Mouse (Mus musculus): ENCODE data around the gene Dennd1a. TPM values are rescaled to one million over a fixed set of nuclear protein-coding genes. Genes with fewer than 3 reads are reported as not detected.

The Dennd1a gene
- polyA plus RNA-seq, 1 experiment: 7.7 TPM

DNA sequence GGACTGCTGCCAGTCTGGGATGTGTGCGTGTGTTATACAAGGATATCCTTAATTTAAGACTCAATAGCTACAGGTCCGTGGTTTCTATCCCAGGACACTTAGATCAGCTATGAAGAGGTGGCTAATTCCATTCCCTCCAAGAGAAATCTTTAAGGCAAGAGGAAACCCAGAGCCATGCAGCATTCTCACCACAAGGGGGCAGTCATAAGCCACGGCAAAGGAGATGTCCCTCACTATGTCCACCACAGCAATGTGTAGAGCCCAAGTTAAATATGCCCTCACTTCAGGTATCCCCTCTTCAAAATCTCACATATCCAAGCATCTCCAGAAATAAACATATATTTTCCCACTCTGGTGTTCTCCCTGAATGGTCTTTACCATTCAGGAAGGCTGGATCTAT, 471.5 kb downstream of the Dennd1a start:
- H3K79me2 ChIP-seq (ENCODE audit: control insufficient read depth, insufficient read depth): no peaks in the 10 kb centered on the region
- H3K4me3 ChIP-seq (ENCODE audit: insufficient read depth, poor library complexity, severe bottlenecking): no peak overlapping the region
- TF ChIP-seq USF1 (IDR thresholded peaks at IDR 0.05; ENCODE audit: low read depth): no peak
- TF ChIP-seq CEBPB (IDR thresholded peaks at IDR 0.05; ENCODE audit: low read depth): no peak
- peak; percentile 59 for TF ChIP-seq CTCF (IDR thresholded peaks at IDR 0.05; ENCODE audit: control insufficient read depth, insufficient read depth, insufficient read length)
- TF ChIP-seq MAX (IDR thresholded peaks at IDR 0.05): no peak
- TF ChIP-seq MYOD1 (IDR thresholded peaks at IDR 0.05; ENCODE audit: control insufficient read depth, insufficient read length, low read depth): no peak
- no peak for TF ChIP-seq MYOG (IDR thresholded peaks at IDR 0.05; ENCODE audit: control insufficient read depth, extremely low read depth, insufficient read length)
- no peak for TF ChIP-seq FOSL1 (IDR thresholded peaks at IDR 0.05; ENCODE audit: insufficient read depth, low read length, poor library complexity, severe bottlenecking)
- no peaks in the 10 kb centered on the region for H3K36me3 ChIP-seq (ENCODE audit: control insufficient read depth, insufficient read depth)
- no peaks in the 10 kb centered on the region for H3K79me3 ChIP-seq (ENCODE audit: low read depth)
- no peaks in the 10 kb centered on the region for H3K27me3 ChIP-seq (ENCODE audit: control insufficient read depth, insufficient read depth, insufficient read length)
- no peak overlapping the region for H3ac ChIP-seq (ENCODE audit: control insufficient read depth, insufficient read length, low read depth)

DNA sequence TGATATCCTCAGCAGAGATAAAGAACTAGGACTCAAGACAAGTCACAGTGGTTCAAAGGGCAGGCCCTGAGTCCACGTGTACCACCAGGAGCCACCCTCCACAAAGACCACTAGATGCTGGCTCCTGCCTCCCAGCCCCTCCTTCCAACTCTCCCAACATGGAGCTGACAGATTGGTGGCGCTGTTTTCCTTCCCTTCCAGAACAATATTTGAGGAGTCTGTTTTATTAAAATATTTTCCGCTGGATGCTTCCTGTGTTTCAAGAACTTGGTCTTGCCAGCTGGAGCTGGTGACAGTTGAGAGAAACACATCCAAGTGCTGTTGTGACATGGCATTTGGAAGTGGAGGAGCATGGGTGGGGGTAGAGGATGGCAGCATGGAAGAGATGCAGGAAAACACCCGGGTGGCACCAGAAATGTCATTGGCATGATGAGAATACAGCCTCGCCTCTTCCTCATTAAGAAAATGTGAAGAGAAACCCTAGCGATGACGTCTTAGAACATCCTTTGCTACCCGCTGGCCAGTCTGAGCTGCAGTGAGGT, 472.3 kb downstream of the Dennd1a start:
- Histone ChIP-seq H3K36me3 (ENCODE audit: control insufficient read depth, insufficient read depth) (no peaks in the 10 kb centered on the region), H3K79me2 (ENCODE audit: control insufficient read depth, insufficient read depth) (no peaks in the 10 kb centered on the region), H3K4me3 (ENCODE audit: insufficient read depth, poor library complexity, severe bottlenecking) (no peak overlapping the region), H3K27me3 (ENCODE audit: control insufficient read depth, insufficient read depth, insufficient read length) (no peaks in the 10 kb centered on the region), H3ac (ENCODE audit: control insufficient read depth, insufficient read length, low read depth) (no peak overlapping the region), H3K79me3 (ENCODE audit: low read depth) (no peaks in the 10 kb centered on the region)
- TF ChIP-seq MYOG (IDR thresholded peaks at IDR 0.05; ENCODE audit: control insufficient read depth, extremely low read depth, insufficient read length): no peak
- no peak for TF ChIP-seq MYOD1 (IDR thresholded peaks at IDR 0.05; ENCODE audit: control insufficient read depth, insufficient read length, low read depth)
- TF ChIP-seq FOSL1 (IDR thresholded peaks at IDR 0.05; ENCODE audit: insufficient read depth, low read length, poor library complexity, severe bottlenecking): no peak

DNA sequence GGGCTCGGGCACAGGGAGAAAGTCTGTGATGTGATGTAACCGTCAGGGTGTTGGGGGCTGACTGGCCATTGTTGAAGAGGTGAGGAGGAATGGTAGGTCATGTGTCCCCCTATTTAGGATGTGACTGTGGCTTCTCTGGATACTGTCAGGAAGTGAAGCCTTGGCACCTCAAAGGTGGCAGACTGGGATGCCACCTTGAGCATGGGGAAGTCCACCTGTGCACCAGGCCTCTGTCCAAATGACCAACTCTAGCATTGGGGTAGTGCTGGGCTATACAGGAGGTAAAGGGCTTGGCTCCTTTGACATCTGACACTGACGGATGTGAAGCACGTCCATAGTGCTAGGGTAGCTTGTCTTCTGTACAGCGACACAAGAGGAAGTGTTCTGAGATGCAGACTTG, 474.8 kb downstream of the Dennd1a start:
- Histone ChIP-seq H3K4me3 (ENCODE audit: insufficient read depth, poor library complexity, severe bottlenecking) (no peak overlapping the region), H3K79me2 (ENCODE audit: control insufficient read depth, insufficient read depth) (no peaks in the 10 kb centered on the region), H3K27me3 (ENCODE audit: control insufficient read depth, insufficient read depth, insufficient read length) (no peaks in the 10 kb centered on the region), H3K79me3 (ENCODE audit: low read depth) (no peaks in the 10 kb centered on the region), H3K36me3 (ENCODE audit: control insufficient read depth, insufficient read depth) (no peaks in the 10 kb centered on the region), H3ac (ENCODE audit: control insufficient read depth, insufficient read length, low read depth) (no peak overlapping the region)
- TF ChIP-seq MYOG (IDR thresholded peaks at IDR 0.05; ENCODE audit: control insufficient read depth, extremely low read depth, insufficient read length) (no peak), USF1 (IDR thresholded peaks at IDR 0.05; ENCODE audit: low read depth) (no peak), FOSL1 (IDR thresholded peaks at IDR 0.05; ENCODE audit: insufficient read depth, low read length, poor library complexity, severe bottlenecking) (no peak), MAX (IDR thresholded peaks at IDR 0.05) (no peak)

DNA sequence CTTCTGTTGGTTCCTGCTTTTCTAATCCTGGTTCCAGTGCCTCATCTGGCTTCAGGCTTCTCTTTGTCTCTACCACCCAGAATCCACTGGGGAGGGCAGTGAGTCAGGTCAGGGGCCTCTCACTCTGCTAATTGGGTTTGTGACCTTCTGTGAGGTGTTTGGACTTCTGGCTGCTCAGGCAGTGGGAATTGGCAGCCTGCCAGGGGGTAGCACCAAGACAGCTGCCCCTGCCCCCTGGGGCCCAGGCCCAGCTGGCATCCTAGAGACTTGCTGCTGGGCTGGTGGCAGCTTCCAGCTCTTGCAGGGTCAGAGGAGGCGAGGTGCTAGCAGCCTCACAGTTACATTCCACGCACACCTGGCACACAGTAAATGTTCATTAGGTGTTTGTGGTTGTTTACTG, 475.5 kb downstream of the Dennd1a start:
- H3K4me3 ChIP-seq (ENCODE audit: insufficient read depth, poor library complexity, severe bottlenecking): no peak overlapping the region
- H3K79me2 ChIP-seq (ENCODE audit: control insufficient read depth, insufficient read depth): no peaks in the 10 kb centered on the region
- no peaks in the 10 kb centered on the region for H3K79me3 ChIP-seq (ENCODE audit: low read depth)
- no peak for TF ChIP-seq MAX (IDR thresholded peaks at IDR 0.05)
- no peak for TF ChIP-seq FOSL1 (IDR thresholded peaks at IDR 0.05; ENCODE audit: insufficient read depth, low read length, poor library complexity, severe bottlenecking)
- TF ChIP-seq USF1 (IDR thresholded peaks at IDR 0.05; ENCODE audit: low read depth): no peak
- no peak for TF ChIP-seq CEBPB (IDR thresholded peaks at IDR 0.05; ENCODE audit: low read depth)
- TF ChIP-seq MYOG (IDR thresholded peaks at IDR 0.05; ENCODE audit: control insufficient read depth, extremely low read depth, insufficient read length): no peak
- no peak for TF ChIP-seq CTCF (IDR thresholded peaks at IDR 0.05; ENCODE audit: control insufficient read depth, insufficient read depth, insufficient read length)
- TF ChIP-seq MYOD1 (IDR thresholded peaks at IDR 0.05; ENCODE audit: control insufficient read depth, insufficient read length, low read depth): no peak
- H3K27me3 ChIP-seq (ENCODE audit: control insufficient read depth, insufficient read depth, insufficient read length): no peaks in the 10 kb centered on the region
- H3ac ChIP-seq (ENCODE audit: control insufficient read depth, insufficient read length, low read depth): no peak overlapping the region
- no peaks in the 10 kb centered on the region for H3K36me3 ChIP-seq (ENCODE audit: control insufficient read depth, insufficient read depth)

DNA sequence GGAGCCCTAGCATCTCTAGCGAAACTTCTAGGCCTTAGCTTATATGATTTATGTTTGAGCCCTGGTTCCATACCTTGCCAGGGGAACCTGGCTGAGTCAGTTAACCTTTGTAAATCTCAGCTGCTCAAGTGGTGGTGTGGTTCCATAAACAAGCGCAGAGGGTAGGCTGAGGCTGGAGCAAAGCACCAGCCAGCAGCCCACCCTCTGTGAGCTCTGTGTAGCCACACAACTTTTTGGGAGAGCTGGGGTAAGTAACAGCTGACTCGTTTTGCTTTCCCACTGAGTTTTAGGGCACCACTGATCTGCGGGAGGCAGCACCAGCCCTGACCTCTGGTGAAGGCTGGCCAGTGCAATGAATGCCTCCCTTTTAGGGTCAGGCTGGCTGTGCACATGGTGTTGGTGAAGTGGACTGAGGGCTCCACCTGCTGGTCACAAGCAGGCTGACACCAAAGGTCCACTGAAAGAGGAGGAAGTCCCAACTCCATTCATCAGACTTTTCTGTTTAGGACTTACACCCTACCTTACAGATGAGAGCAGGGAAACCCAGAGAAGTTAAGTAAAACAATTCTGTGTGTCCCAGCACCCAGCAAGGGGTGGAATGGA, 484.5 kb downstream of the Dennd1a start:
- Histone ChIP-seq H3K79me2 (ENCODE audit: control insufficient read depth, insufficient read depth) (no peaks in the 10 kb centered on the region), H3K36me3 (ENCODE audit: control insufficient read depth, insufficient read depth) (no peaks in the 10 kb centered on the region), H3K27me3 (ENCODE audit: control insufficient read depth, insufficient read depth, insufficient read length) (no peaks in the 10 kb centered on the region), H3K4me3 (ENCODE audit: insufficient read depth, poor library complexity, severe bottlenecking) (no peak overlapping the region), H3K79me3 (ENCODE audit: low read depth) (no peaks in the 10 kb centered on the region), H3ac (ENCODE audit: control insufficient read depth, insufficient read length, low read depth) (no peak overlapping the region)
- TF ChIP-seq MYOG (IDR thresholded peaks at IDR 0.05; ENCODE audit: control insufficient read depth, extremely low read depth, insufficient read length): no peak
- TF ChIP-seq MAX (IDR thresholded peaks at IDR 0.05): peak; percentile 49
- TF ChIP-seq CTCF (IDR thresholded peaks at IDR 0.05; ENCODE audit: control insufficient read depth, insufficient read depth, insufficient read length): peak; percentile 90

DNA sequence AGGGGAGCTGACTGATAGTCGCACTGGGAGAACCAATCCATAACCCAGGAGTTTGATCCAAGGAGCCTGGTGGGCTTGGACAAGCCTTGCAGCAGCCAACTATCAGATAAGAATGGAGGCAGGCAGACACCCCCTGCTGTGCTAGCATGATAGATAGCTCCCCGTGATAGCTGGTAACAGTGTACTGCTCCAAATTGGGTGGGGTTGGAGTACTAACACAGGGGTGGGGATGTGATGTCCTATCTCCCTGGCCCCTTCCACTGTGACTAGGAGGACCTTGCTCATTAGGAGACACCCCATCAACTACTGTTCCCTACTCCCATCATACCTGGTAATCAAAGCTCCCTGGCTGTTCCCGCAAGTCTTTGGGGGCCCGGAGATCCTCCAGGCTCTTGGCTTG, 485.5 kb downstream of the Dennd1a start:
- no peak for TF ChIP-seq USF1 (IDR thresholded peaks at IDR 0.05; ENCODE audit: low read depth)
- TF ChIP-seq MYOG (IDR thresholded peaks at IDR 0.05; ENCODE audit: control insufficient read depth, extremely low read depth, insufficient read length): no peak
- TF ChIP-seq CTCF (IDR thresholded peaks at IDR 0.05; ENCODE audit: control insufficient read depth, insufficient read depth, insufficient read length): no peak
- H3K36me3 ChIP-seq (ENCODE audit: control insufficient read depth, insufficient read depth): no peaks in the 10 kb centered on the region

More for the DNA sequence above, 485.5 kb downstream of the Dennd1a start:
- no peaks in the 10 kb centered on the region for H3K79me3 ChIP-seq (ENCODE audit: low read depth)
- H3K4me3 ChIP-seq (ENCODE audit: insufficient read depth, poor library complexity, severe bottlenecking): no peak overlapping the region
- H3ac ChIP-seq (ENCODE audit: control insufficient read depth, insufficient read length, low read depth): no peak overlapping the region
- H3K27me3 ChIP-seq (ENCODE audit: control insufficient read depth, insufficient read depth, insufficient read length): no peaks in the 10 kb centered on the region
- no peaks in the 10 kb centered on the region for H3K79me2 ChIP-seq (ENCODE audit: control insufficient read depth, insufficient read depth)

All from C2C12 (cell line).